Mouse (Mus musculus) limb, embryonic 14.5 days (tissue): ENCODE results near the gene Serpina16. TPM values are rescaled to one million over a fixed set of nuclear protein-coding genes. Genes with fewer than 3 reads are reported as not detected.

Source experiments
- ATAC-seq: fragments of 200-750 bp; cut with Nextera tagmentation; 2 replicates; pipeline ENCODE4 v1.8.0; 2017; ENCODE audit warnings: low read depth, moderate number of reproducible peaks, moderate TSS enrichment; ENCODE audit not compliant: low FRiP score
- DNase-seq: peaks from one replicate; pipeline ENCODE4 v3.0.0-alpha.2; 2015; ENCODE audit warnings: low spot score
- H3K27ac ChIP-seq: fragments of 300-500 bp; sonication (generic); replicated peaks from 2 replicates; pipeline ENCODE4 v1.5.1; 2014; ENCODE audit warnings: low read depth, mild to moderate bottlenecking, low read length, moderate library complexity, mixed read lengths
- H3K27me3 ChIP-seq: fragments of 300-500 bp; sonication (generic); 2 replicates; pipeline ENCODE4 v1.6.1; 2014; ENCODE audit warnings: low read length, mixed read lengths; ENCODE audit not compliant: control insufficient read depth, insufficient read depth
- H3K36me3 ChIP-seq: fragments of 300-500 bp; sonication (generic); 2 replicates; pipeline ENCODE4 v1.6.1; 2014; ENCODE audit warnings: mild to moderate bottlenecking, low read length, moderate library complexity, mixed read lengths; ENCODE audit not compliant: control insufficient read depth, insufficient read depth
- H3K4me1 ChIP-seq: fragments of 300-500 bp; sonication (generic); 2 replicates; pipeline ENCODE4 v1.6.1; 2014; ENCODE audit warnings: antibody characterized with exemption, low read length, mixed read lengths; ENCODE audit not compliant: control insufficient read depth, insufficient read depth
- H3K4me2 ChIP-seq: fragments of 300-500 bp; sonication (generic); replicated peaks from 2 replicates; pipeline ENCODE4 v1.6.1; 2014; ENCODE audit warnings: low read depth, mild to moderate bottlenecking, low read length, moderate library complexity; ENCODE audit not compliant: severe bottlenecking
- H3K4me3 ChIP-seq: fragments of 300-500 bp; sonication (generic); replicated peaks from 2 replicates; pipeline ENCODE4 v1.5.1; 2014; ENCODE audit warnings: low read length
- H3K9ac ChIP-seq: fragments of 300-500 bp; sonication (generic); 2 replicates; pipeline ENCODE4 v1.6.1; 2014; ENCODE audit warnings: mild to moderate bottlenecking, low read depth, low read length, moderate library complexity; ENCODE audit not compliant: severe bottlenecking
- H3K9me3 ChIP-seq: fragments of 300-500 bp; sonication (generic); 2 replicates; pipeline ENCODE4 v1.6.1; 2016; ENCODE audit warnings: low read length; ENCODE audit not compliant: control insufficient read depth
- POLR2A ChIP-seq: fragments of 200-500 bp; IDR thresholded peaks from 2 replicates; pipeline ENCODE4 v1.8.0; 2012; ENCODE audit warnings: inconsistent platforms, mild to moderate bottlenecking, moderate library complexity, borderline replicate concordance; ENCODE audit not compliant: insufficient read depth, insufficient read length; ENCODE audit errors: extremely low read depth
- WGBS: fragments of 180-500 bp; shearing (Covaris S2); extraction: QIAGEN DNeasy Blood & Tissue Kit; methylation state at CpG from one replicate; pipeline ENCODE4 v1.1.7; 2014; 5-methylcytosine and 5-hydroxymethylcytosine counted together
- polyA plus RNA-seq, 2 experiments: library from polyadenylated mRNA; depleted of rRNA in 1 of 2; stranded (reverse) in 1 of 2; unstranded in 1 of 2; fragments of >200 nt; fragmentation: Nextera tagmentation in 1 of 2; extraction: Ambion mirVana in 1 of 2; gene quantifications; 2 replicates each; pipeline versions ENCODE4 v1.2.1 to v1.2.3; 2012 to 2014

Serpina16 gene
- polyA plus RNA-seq, 2 experiments: not detected

DNA sequence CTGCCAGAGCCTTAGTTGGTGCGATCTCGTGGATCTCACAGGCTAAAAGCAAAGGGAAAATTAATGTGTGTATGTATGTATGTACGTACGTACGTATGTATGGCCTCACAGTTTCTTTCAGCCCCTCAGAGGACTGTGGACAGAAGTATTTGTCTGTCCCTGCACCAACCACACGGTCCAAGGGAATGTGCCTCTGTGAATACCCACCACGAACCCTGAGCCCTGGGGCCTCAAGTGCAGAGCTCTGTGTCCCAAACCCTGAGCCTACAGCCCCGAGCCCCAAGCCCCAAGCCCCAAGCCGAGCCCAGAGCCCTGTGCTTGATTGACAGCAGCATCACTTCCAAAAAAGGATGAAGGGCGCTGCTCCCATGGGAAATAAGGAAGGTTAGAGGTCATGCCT is 17.9 kb downstream of the Serpina16 start:
- Histone ChIP-seq H3K9ac (no peak overlapping the region), H3K27me3 (no peaks in the 10 kb centered on the region), H3K4me2 (no peak overlapping the region), H3K4me1 (no peaks in the 10 kb centered on the region), H3K4me3 (no peak overlapping the region), H3K36me3 (no peaks in the 10 kb centered on the region), H3K27ac (no peak overlapping the region), H3K9me3 (no peaks in the 10 kb centered on the region)
- no peak for ATAC-seq
- WGBS: 82% methylated on average over 10 of the region's 10 CpGs
- no peak for DNase-seq
- no peak for TF ChIP-seq POLR2A

DNA sequence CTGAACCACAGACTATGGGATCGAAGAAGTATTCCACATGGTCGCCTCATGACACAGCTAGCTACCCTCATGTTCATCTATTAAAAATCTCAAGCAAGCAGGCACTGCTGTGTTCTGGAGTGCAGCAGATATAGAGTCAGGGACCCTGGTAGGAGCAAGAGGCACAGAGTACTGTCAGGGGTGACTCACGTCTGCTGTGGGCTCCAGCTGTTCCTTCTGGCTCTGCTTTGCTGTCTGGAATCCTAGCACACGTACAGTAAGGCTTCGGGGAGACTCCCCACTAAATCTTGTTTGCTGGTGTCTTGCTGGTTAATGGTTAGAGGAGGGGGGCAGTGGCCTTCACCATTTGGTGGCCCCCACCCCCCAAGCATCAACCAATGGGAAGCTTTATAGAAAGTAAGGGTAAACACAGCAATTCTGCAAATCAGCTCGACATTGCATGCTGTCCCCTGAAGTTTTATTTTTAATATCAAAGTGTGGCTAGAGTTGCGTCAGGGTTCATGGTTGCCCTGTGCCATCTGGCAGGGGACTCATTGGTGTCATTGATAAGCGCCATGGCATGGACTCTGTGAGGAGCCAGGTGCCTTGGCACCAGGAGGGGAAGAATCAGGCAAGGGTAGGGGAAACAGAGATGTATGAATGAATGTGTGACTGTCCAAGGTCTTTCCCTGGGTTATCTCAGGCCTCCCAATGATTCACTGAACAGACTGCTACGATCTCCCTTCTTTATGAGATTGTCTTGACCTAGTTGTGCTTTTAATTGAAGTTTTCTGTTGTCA is 18.9 kb downstream of the Serpina16 start, which contains the start of gene Serpina6:
Serpina6 (minus strand) TSS at position 365 of the 779 bp plus-strand sequence.
- WGBS: 74% methylated on average over 9 of the region's 9 CpGs
- Histone ChIP-seq H3K4me1 (no peaks in the 10 kb centered on the region), H3K36me3 (no peaks in the 10 kb centered on the region), H3K4me2 (no peak within 1 kb of the TSS), H3K27ac (no peak within 1 kb of the TSS), H3K9ac (no peak within 1 kb of the TSS), H3K4me3 (no peak within 1 kb of the TSS), H3K9me3 (no peaks in the 10 kb centered on the region), H3K27me3 (no peaks in the 10 kb centered on the region)
- DNase-seq (no peak), ATAC-seq (no peak)
- no peak for TF ChIP-seq POLR2A

DNA sequence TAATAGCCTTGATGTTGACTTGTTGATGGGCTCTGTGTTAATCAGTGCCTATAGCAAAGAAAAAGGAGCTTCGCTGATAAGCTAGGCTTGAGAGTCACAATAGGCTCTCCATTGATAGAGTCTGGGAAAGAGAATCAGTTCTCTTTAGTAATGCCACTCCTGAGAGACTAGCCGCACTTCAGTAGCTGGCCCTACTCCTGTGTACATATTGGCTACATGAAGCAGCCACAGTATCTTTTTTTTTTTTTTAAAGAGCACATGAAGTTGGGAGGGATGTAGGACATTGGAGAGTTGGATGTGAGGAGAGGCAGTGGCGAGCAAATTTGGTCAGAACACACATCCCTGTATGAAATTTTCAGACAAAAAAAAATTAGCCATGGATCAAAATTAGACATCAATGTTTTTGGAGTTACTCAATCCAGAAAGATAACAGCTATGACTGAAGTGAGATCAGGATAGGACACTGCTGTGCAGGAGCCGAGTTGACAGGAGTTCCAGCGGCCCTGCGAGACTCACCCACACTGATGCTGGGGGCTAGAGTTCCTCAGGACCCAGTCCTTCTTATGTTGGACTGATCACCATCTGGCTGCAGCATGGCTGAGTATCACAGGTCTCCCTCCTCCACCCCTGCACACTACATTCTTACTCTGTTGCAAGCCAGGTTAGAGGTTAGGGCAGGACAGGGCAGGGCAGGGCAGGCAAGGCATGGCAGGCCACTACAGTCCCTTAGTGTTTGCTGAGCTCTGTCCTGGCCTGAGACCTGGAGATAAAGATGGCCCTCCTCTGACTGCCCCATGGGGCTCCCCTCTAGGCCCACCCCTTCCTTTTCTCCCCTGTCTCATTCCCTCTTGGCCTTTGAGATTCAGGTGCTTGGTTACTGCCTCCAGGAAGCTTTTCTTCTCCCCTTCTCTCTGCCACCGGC is 20.6 kb downstream of the Serpina16 start:
- ATAC-seq: no peak
- 85% methylated on average over 7 of the region's 7 CpGs for WGBS

DNA sequence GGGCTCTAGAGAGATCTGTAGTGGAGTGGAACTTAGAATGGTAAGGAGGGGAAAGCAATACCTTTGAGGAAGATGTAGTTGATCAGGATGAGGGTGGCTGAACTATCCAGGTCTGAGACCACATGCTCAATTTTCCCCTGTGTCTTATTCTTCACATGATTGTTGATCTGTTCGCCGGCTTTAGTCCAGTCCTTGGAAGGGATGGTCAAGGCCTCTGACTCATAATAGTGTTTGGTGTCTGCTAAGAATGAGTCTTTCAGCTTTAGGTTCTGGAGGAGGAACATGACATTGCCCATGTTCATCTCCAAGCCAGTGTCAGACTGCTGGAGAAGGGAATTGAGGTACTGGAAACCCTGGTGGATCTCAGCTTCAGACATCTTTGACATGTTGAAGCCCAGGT is 22.1 kb downstream of the Serpina16 start:
- no peaks in the 10 kb centered on the region; the same call in 1 of the 2 replicates for H3K9me3 ChIP-seq
- 93% methylated on average over 2 of the region's 2 CpGs for WGBS
- H3K9ac ChIP-seq: no peak overlapping the region
- H3K4me2 ChIP-seq: no peak overlapping the region
- no peaks in the 10 kb centered on the region for H3K36me3 ChIP-seq
- no peak overlapping the region for H3K4me3 ChIP-seq
- DNase-seq: no peak
- H3K27me3 ChIP-seq: no peaks in the 10 kb centered on the region
- no peak for ATAC-seq
- TF ChIP-seq POLR2A: no peak
- H3K27ac ChIP-seq: no peak overlapping the region
- no peaks in the 10 kb centered on the region for H3K4me1 ChIP-seq

More for the DNA sequence above, 20.6 kb downstream of the Serpina16 start:
- H3K9ac ChIP-seq: no peak overlapping the region
- no peaks in the 10 kb centered on the region for H3K4me1 ChIP-seq
- no peaks in the 10 kb centered on the region for H3K9me3 ChIP-seq
- H3K36me3 ChIP-seq: no peaks in the 10 kb centered on the region
- no peak overlapping the region for H3K27ac ChIP-seq
- H3K4me2 ChIP-seq: no peak overlapping the region
- H3K27me3 ChIP-seq: no peaks in the 10 kb centered on the region
- no peak for DNase-seq
- TF ChIP-seq POLR2A: no peak
- no peak overlapping the region for H3K4me3 ChIP-seq

DNA sequence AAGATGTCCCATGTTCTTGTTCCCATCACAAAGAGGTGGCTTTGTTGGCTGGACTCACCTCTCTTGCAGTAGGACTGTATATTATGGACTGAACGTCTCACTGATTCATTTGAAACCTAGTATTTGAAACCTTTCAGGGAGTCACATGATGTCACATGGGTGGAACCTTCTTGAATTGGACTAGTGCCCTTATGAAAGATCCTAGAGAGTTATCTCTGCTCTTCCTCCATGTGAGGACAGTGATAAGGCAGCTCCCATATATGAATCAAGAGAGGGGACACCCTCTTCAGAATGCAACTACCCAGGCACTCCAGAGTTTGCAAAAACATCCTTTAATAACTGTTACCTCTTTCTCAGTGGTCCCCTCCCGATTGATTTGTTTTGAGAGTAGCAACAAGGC is 29.6 kb downstream of the Serpina16 start:
- no peak for DNase-seq
- H3K9ac ChIP-seq: no peak overlapping the region
- TF ChIP-seq POLR2A: no peak
- no peak overlapping the region for H3K4me3 ChIP-seq
- no peak for ATAC-seq
- H3K4me1 ChIP-seq: no peaks in the 10 kb centered on the region
- no peak overlapping the region for H3K27ac ChIP-seq
- 69% methylated on average over 2 of the region's 2 CpGs for WGBS
- H3K36me3 ChIP-seq: no peaks in the 10 kb centered on the region
- no peaks in the 10 kb centered on the region; the same call in 1 of the 2 replicates for H3K9me3 ChIP-seq
- no peaks in the 10 kb centered on the region for H3K27me3 ChIP-seq
- H3K4me2 ChIP-seq: no peak overlapping the region
